Mouse (Mus musculus) bone marrow, adult 2 months (tissue): ENCODE measurements around the gene Cacna1c. TPM values are rescaled to one million over a fixed set of nuclear protein-coding genes. Genes with fewer than 3 reads are reported as not detected.

Experiments
- H3K27ac ChIP-seq: fragments of 200-500 bp; 2 replicates; pipeline ENCODE4 v1.5.1; 2012; ENCODE audit warnings: low read depth, mild to moderate bottlenecking, control low read depth, inconsistent platforms, low read length; ENCODE audit not compliant: control insufficient read depth, poor library complexity, insufficient read depth
- H3K4me1 ChIP-seq: fragments of 200-500 bp; 2 replicates; pipeline ENCODE4 v1.6.1; 2011; ENCODE audit warnings: low read length; ENCODE audit not compliant: control insufficient read depth, insufficient read depth
- H3K4me3 ChIP-seq: fragments of 200-500 bp; replicated peaks from 2 replicates; pipeline ENCODE3; 2011; ENCODE audit warnings: mild to moderate bottlenecking, low read depth, low read length, control low read depth; ENCODE audit not compliant: control insufficient read depth
- CTCF ChIP-seq: fragments of 200-500 bp; IDR thresholded peaks from 2 replicates; pipeline ENCODE4 v1.5.1; 2011; ENCODE audit warnings: low read length, control low read depth; ENCODE audit not compliant: control insufficient read depth, insufficient read depth
- POLR2A ChIP-seq: fragments of 200-500 bp; IDR thresholded peaks from 2 replicates; pipeline ENCODE4 v1.6.1; 2011; ENCODE audit warnings: low read depth, mild to moderate bottlenecking, control low read depth, low read length, borderline replicate concordance; ENCODE audit not compliant: control insufficient read depth
- WGBS: fragments of 180-500 bp; shearing (Covaris S2); methylation state at CpG from one replicate; pipeline ENCODE4 v1.1.7; 2018; 5-methylcytosine and 5-hydroxymethylcytosine counted together
- polyA plus RNA-seq: library from polyadenylated mRNA; stranded (reverse); fragments of >200 nt; gene quantifications from 2 replicates; pipeline ENCODE4 v1.2.4, GENCODE M21; 2011; ENCODE audit warnings: low replicate concordance; ENCODE audit not compliant: missing spikeins, insufficient read depth, insufficient read length

Cacna1c gene
- polyA plus RNA-seq, 1 experiment = 3.1 TPM

DNA sequence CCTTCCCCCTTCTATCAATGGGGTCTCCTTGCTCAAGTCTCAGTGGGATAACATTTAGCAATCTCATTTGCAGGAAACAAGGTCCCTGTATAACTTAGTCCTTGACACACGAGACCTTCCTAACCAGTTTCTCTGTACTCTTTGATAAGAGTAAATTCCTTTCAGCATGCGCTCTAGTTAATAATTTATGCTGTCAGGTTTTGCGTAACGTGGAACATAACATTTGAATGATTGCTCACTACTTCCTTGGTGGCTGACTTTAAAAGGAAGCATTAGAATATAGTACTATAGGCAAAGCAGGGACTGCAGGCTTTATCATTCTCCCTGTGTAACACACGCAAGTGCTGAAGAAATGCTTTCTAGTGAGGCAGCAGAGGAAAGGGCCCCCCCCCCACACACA, 232.9 kb downstream of the Cacna1c start:
- WGBS = 46% methylated on average over 5 of the region's 5 CpGs
- TF ChIP-seq CTCF (no peak), POLR2A (no peak)
- no peak overlapping the region for H3K4me3 ChIP-seq
- H3K4me1 ChIP-seq = no peaks in the 10 kb centered on the region
- no peak overlapping the region for H3K27ac ChIP-seq

- Histone ChIP-seq H3K27ac (no peak overlapping the region), H3K4me3 (no peak overlapping the region), H3K4me1 (no peaks in the 10 kb centered on the region)
- WGBS = 61% methylated on average over 9 of the region's 9 CpGs
- TF ChIP-seq POLR2A = no peak
- TF ChIP-seq CTCF = no peak
These were observed 237.7 kb downstream of the Cacna1c start for GRCm38 (mm10) chr6:118958529-118958928.

DNA sequence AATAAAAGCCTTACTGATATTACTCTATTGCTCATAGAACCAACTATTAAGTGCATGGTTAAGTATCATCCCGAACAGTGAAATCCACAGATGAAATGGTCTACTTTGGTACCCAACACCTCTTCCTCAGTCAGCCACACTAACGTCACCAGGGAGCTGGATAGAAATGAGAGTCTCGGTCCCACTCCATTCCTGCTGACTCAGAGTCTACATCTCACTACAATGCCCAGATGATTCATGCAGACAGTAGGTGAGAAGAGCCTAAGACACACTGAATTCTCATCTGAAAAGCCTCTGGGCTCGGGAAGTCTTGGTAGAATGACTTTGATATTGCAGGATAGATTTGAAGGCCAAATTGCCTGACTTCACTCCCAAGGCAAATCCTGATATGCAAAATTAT, 240.0 kb downstream of the Cacna1c start:
- H3K27ac ChIP-seq = no peak overlapping the region
- 75% methylated on average over 4 of the region's 4 CpGs for WGBS
- H3K4me1 ChIP-seq = no peaks in the 10 kb centered on the region
- no peak overlapping the region for H3K4me3 ChIP-seq
- TF ChIP-seq POLR2A = no peak
- TF ChIP-seq CTCF = no peak

DNA sequence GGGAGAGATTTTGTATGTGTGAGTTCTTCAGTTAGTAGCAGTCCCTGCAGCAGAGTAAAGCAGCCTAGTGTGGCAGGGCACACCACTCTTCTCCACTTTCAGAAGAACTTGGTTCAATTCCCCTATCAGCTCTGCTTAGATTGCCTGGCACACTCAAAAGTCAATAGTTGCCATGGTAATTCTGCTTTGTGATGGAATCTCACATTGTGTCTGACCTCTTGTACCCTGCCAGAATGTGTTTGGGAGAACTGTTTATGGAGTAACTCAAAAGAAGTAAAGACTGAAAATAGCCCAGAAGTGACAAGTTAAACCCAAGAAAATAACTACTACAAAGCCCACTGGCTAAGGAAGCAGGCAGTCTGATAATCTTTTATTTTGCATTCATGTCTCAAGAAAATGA, 240.4 kb downstream of the Cacna1c start:
- Histone ChIP-seq H3K27ac (no peak overlapping the region), H3K4me3 (no peak overlapping the region), H3K4me1 (no peaks in the 10 kb centered on the region)
- TF ChIP-seq CTCF (no peak), POLR2A (no peak)

GRCm38 (mm10) chr6:118954988-118955554, 241.1 kb downstream of the Cacna1c start:
- H3K4me1 ChIP-seq = no peaks in the 10 kb centered on the region
- H3K27ac ChIP-seq = no peak overlapping the region
- WGBS = 85% methylated on average over 7 of the region's 7 CpGs

GRCm38 (mm10) chr6:118952377-118952776, 243.8 kb downstream of the Cacna1c start:
- TF ChIP-seq POLR2A (no peak), CTCF (no peak)
- Histone ChIP-seq H3K27ac (no peak overlapping the region), H3K4me1 (no peaks in the 10 kb centered on the region), H3K4me3 (no peak overlapping the region)
- WGBS = 82% methylated on average over 9 of the region's 9 CpGs

More at GRCm38 (mm10) chr6:118954988-118955554, 241.1 kb downstream of the Cacna1c start:
- TF ChIP-seq CTCF (no peak), POLR2A (no peak)
- no peak overlapping the region for H3K4me3 ChIP-seq

DNA sequence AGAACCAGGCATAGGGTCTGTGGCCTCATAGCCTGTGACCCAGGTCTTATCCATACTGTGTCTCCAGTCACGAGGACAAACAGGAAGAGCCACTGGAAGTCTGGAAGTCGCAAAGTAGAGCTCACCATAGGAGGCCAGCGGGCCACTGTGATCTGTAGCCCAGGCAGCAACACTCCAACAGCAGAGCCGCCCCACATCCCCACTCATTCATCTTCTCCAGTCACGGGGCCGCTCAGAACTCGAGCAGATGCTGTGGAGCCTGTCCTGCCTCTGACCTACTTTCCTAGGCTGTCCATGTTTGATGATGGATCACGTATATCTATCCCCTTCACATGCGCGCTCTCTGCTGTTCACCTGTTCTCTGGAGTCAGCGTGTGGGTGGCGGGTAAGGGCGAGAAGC, 246.0 kb downstream of the Cacna1c start:
- Histone ChIP-seq H3K4me3 (no peak overlapping the region), H3K4me1 (no peaks in the 10 kb centered on the region), H3K27ac (no peak overlapping the region)
- TF ChIP-seq CTCF (no peak), POLR2A (no peak)
- WGBS = 71% methylated on average over 13 of the region's 13 CpGs

DNA sequence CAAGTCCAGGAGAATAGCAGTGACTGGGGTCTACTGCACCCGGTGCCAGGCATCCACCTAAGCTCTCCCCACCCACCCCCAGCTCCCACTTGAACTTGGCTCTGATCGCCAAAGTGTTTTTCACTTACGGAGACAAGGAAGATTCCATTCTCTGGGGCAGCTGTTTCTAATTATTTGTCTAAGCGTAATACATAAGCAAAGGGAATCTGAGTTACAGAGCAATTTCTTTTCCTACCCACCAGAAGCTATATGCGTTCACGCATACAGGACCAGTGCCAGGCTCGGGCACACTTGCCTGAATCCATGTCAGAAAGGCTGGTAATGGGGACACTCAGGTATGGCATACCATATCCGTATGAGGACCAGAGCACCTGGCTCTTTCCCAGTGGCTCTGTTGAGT, 248.9 kb downstream of the Cacna1c start:
- TF ChIP-seq CTCF (no peak), POLR2A (no peak)
- H3K27ac ChIP-seq = no peak overlapping the region
- H3K4me3 ChIP-seq = no peak overlapping the region
- WGBS = 80% methylated on average over 8 of the region's 8 CpGs
- no peaks in the 10 kb centered on the region for H3K4me1 ChIP-seq

- WGBS = 74% methylated on average over 6 of the region's 6 CpGs
- Histone ChIP-seq H3K4me3 (no peak overlapping the region), H3K27ac (no peak overlapping the region), H3K4me1 (no peaks in the 10 kb centered on the region)
- TF ChIP-seq POLR2A = no peak
- no peak for TF ChIP-seq CTCF
These were observed 249.6 kb downstream of the Cacna1c start for GRCm38 (mm10) chr6:118946660-118947059.

DNA sequence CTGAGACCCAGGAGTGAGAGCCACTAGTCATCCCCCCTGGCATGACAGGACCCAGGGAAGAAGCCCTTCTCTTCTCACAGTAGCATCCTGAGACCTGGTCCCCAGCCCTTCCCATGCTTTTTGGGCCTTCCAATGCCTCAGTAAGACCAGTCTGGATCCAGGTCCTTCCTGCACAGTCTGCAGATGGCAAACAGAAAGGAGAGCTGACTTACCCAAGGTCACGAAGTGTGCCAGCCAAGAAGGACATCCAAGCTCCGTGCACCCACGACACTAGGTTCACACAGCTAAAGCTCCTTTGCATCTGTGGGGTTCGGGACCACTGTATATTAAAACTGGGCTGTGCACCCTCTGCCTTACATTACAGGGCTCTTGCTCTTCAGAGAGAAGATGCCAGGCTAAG, 252.1 kb downstream of the Cacna1c start:
- no peak overlapping the region for H3K4me3 ChIP-seq
- WGBS = 74% methylated on average over 4 of the region's 4 CpGs
- TF ChIP-seq POLR2A (no peak), CTCF (no peak)

More for the DNA sequence above, 252.1 kb downstream of the Cacna1c start:
- no peaks in the 10 kb centered on the region for H3K4me1 ChIP-seq
- no peak overlapping the region for H3K27ac ChIP-seq
